Mouse (Mus musculus) liver, postnatal 0 days (tissue): ENCODE data around the gene Rgs6. TPM values are rescaled to one million over a fixed set of nuclear protein-coding genes. Genes with fewer than 3 reads are reported as not detected.

ENCODE experiments used
- ATAC-seq: fragments of 200-750 bp; cut with Nextera tagmentation; 2 replicates; pipeline ENCODE4 v1.8.0; 2017; ENCODE audit warnings: mild to moderate bottlenecking, moderate library complexity
- DNase-seq: peaks from one replicate; pipeline ENCODE4 v3.0.0-alpha.2; 2016
- H3K27ac ChIP-seq: fragments of 300-500 bp; sonication (generic); 2 replicates; pipeline ENCODE4 v1.5.1; 2014; ENCODE audit warnings: antibody characterized with exemption, moderate library complexity, mild to moderate bottlenecking, low read depth
- H3K27me3 ChIP-seq: fragments of 300-500 bp; sonication (generic); 2 replicates; pipeline ENCODE4 v1.6.1; 2014; ENCODE audit warnings: low read length, control low read depth, mixed read lengths; ENCODE audit not compliant: insufficient read depth
- H3K36me3 ChIP-seq: fragments of 300-500 bp; sonication (generic); replicated peaks from 2 replicates; pipeline ENCODE4 v1.6.1; 2014; ENCODE audit warnings: mild to moderate bottlenecking, control low read depth, low read length, moderate library complexity, mixed read lengths; ENCODE audit not compliant: insufficient read depth
- H3K4me1 ChIP-seq: fragments of 300-500 bp; sonication (generic); 2 replicates; pipeline ENCODE4 v1.6.1; 2014; ENCODE audit warnings: antibody characterized with exemption, mild to moderate bottlenecking, control low read depth; ENCODE audit not compliant: insufficient read depth
- H3K4me2 ChIP-seq: fragments of 300-500 bp; sonication (generic); 2 replicates; pipeline ENCODE4 v1.6.1; 2014; ENCODE audit warnings: low read depth, mild to moderate bottlenecking, low read length, moderate library complexity, mixed read lengths
- H3K4me3 ChIP-seq: fragments of 300-500 bp; sonication (generic); 2 replicates; pipeline ENCODE4 v1.5.1; 2014; ENCODE audit warnings: low read depth, low read length
- H3K9ac ChIP-seq: fragments of 300-500 bp; sonication (generic); replicated peaks from 2 replicates; pipeline ENCODE4 v1.6.1; 2014; ENCODE audit warnings: mild to moderate bottlenecking, moderate library complexity
- H3K9me3 ChIP-seq: fragments of 300-500 bp; sonication (generic); 2 replicates; pipeline ENCODE4 v1.6.1; 2016; ENCODE audit warnings: mild to moderate bottlenecking, control low read depth, low read length, mixed read lengths
- CTCF ChIP-seq: sonication (generic); IDR thresholded peaks from 2 replicates; pipeline ENCODE4 v1.5.1; 2016; ENCODE audit warnings: antibody characterized with exemption, low read depth
- EP300 ChIP-seq: IDR thresholded peaks from 2 replicates; pipeline ENCODE4 v1.6.1; 2016; ENCODE audit warnings: antibody characterized with exemption, low read depth, mild to moderate bottlenecking
- WGBS: fragments of 180-500 bp; shearing (Covaris S2); extraction: QIAGEN DNeasy Blood & Tissue Kit; methylation state at CpG from one replicate; pipeline ENCODE4 v1.1.7; 2014; ENCODE audit not compliant: insufficient replicate concordance; 5-methylcytosine and 5-hydroxymethylcytosine counted together
- polyA plus RNA-seq: library from polyadenylated mRNA; unstranded; fragments of >200 nt; fragmentation: Nextera tagmentation; extraction: Ambion mirVana; gene quantifications from 2 replicates; pipeline ENCODE4 v1.2.1, GENCODE M21; 2015

The Rgs6 gene
- polyA plus RNA-seq, 1 experiment from 2014 or later = 0.09 TPM

- TF ChIP-seq EP300 (no peak), CTCF (no peak)
- H3K9me3 ChIP-seq = no peaks in the 10 kb centered on the region
- ATAC-seq = no peak
Observed at GRCm38 (mm10) chr12:82815982-82816381, 227.9 kb downstream of the Rgs6 start.

GRCm38 (mm10) chr12:82819328-82819727 is 231.2 kb downstream of the Rgs6 start:
- Histone ChIP-seq H3K9me3 (no peaks in the 10 kb centered on the region), H3K27ac (no peak overlapping the region), H3K4me2 (no peak overlapping the region), H3K9ac (no peak overlapping the region), H3K36me3 (no peaks in the 10 kb centered on the region), H3K4me1 (no peaks in the 10 kb centered on the region), H3K27me3 (no peaks in the 10 kb centered on the region), H3K4me3 (no peak overlapping the region)
- 63% methylated on average over 6 of the region's 6 CpGs for WGBS
- TF ChIP-seq EP300 (no peak), CTCF (no peak)
- DNase-seq (no peak), ATAC-seq (no peak)

More at GRCm38 (mm10) chr12:82815982-82816381, 227.9 kb downstream of the Rgs6 start:
- WGBS = 72% methylated on average over 2 of the region's 2 CpGs
- H3K36me3 ChIP-seq = no peaks in the 10 kb centered on the region
- H3K27ac ChIP-seq = no peak overlapping the region
- no peaks in the 10 kb centered on the region for H3K27me3 ChIP-seq
- H3K4me1 ChIP-seq = no peaks in the 10 kb centered on the region
- H3K4me3 ChIP-seq = no peak overlapping the region
- DNase-seq = no peak
- H3K9ac ChIP-seq = no peak overlapping the region
- no peak overlapping the region for H3K4me2 ChIP-seq

- ATAC-seq (no peak), DNase-seq (no peak)
- Histone ChIP-seq H3K9ac (no peak overlapping the region), H3K27ac (no peak overlapping the region), H3K36me3 (no peaks in the 10 kb centered on the region), H3K4me3 (no peak overlapping the region), H3K4me2 (no peak overlapping the region), H3K4me1 (no peaks in the 10 kb centered on the region), H3K27me3 (no peaks in the 10 kb centered on the region), H3K9me3 (no peaks in the 10 kb centered on the region)
- WGBS = 77% methylated on average over 6 of the region's 6 CpGs
- no peak for TF ChIP-seq EP300
- no peak for TF ChIP-seq CTCF
Observed at GRCm38 (mm10) chr12:82819991-82820390, 231.9 kb downstream of the Rgs6 start.

- ATAC-seq (no peak), DNase-seq (no peak)
- Histone ChIP-seq H3K36me3 (no peaks in the 10 kb centered on the region), H3K27ac (no peak overlapping the region), H3K4me1 (no peaks in the 10 kb centered on the region), H3K9me3 (no peaks in the 10 kb centered on the region), H3K9ac (no peak overlapping the region), H3K27me3 (no peaks in the 10 kb centered on the region), H3K4me2 (no peak overlapping the region), H3K4me3 (no peak overlapping the region)
- TF ChIP-seq CTCF = no peak
- no peak for TF ChIP-seq EP300
- WGBS = 72% methylated on average over 3 of the region's 3 CpGs
Observed at GRCm38 (mm10) chr12:82822821-82823620, 234.9 kb downstream of the Rgs6 start.

- H3K4me3 ChIP-seq = no peak overlapping the region
- no peak overlapping the region for H3K9ac ChIP-seq
- H3K27me3 ChIP-seq = no peaks in the 10 kb centered on the region
- WGBS = 71% methylated on average over 8 of the region's 8 CpGs
- H3K4me2 ChIP-seq = no peak overlapping the region
- ATAC-seq = no peak
- no peaks in the 10 kb centered on the region for H3K36me3 ChIP-seq
- H3K27ac ChIP-seq = no peak overlapping the region
- H3K9me3 ChIP-seq = no peaks in the 10 kb centered on the region
- DNase-seq = no peak
- H3K4me1 ChIP-seq = no peaks in the 10 kb centered on the region
- TF ChIP-seq CTCF (no peak), EP300 (no peak)
Observed at GRCm38 (mm10) chr12:82830333-82830732, 242.2 kb downstream of the Rgs6 start.

GRCm38 (mm10) chr12:82838544-82838943 is 250.5 kb downstream of the Rgs6 start:
- TF ChIP-seq EP300 (no peak), CTCF (no peak)
- Histone ChIP-seq H3K27ac (no peak overlapping the region), H3K36me3 (no peaks in the 10 kb centered on the region), H3K9ac (no peak overlapping the region), H3K4me3 (no peak overlapping the region), H3K4me2 (no peak overlapping the region), H3K27me3 (no peaks in the 10 kb centered on the region), H3K9me3 (no peaks in the 10 kb centered on the region), H3K4me1 (no peaks in the 10 kb centered on the region)
- no peak for DNase-seq
- WGBS = 86% methylated on average over 1 of the region's 1 CpGs
- ATAC-seq = no peak
